Mouse (Mus musculus): ENCODE measurements around the gene Rpl9-ps1. TPM values are rescaled to one million over a fixed set of nuclear protein-coding genes. Genes with fewer than 3 reads are reported as not detected.

Rpl9-ps1 gene
- total and polyA plus RNA-seq, 3 experiments = 0.26 TPM; not detected in 2

GRCm38 (mm10) chr11:83646356-83647149, 1.1 kb upstream of the Rpl9-ps1 start:
- Histone ChIP-seq H3K4me1 (ENCODE audit: control insufficient read depth in 1 of 2, insufficient read depth in 2 of 2, low read length in 2 of 2) (peaks cover under 1 to 4% of the 10 kb centered on the region in 2 experiments; a peak in 2 of 4 replicates), H3K79me2 (ENCODE audit: control insufficient read depth, insufficient read depth, low read length, poor library complexity) (no peaks in the 10 kb centered on the region), H3K27me3 (ENCODE audit: control insufficient read depth in 1 of 2, insufficient read depth in 2 of 2, low read length in 2 of 2) (peaks cover 10 to 14% of the 10 kb centered on the region in 2 experiments), H3K36me3 (ENCODE audit: control insufficient read depth in 1 of 2, insufficient read depth in 2 of 2, low read length in 2 of 2) (peaks cover 0 to 3% of the 10 kb centered on the region in 2 experiments; a peak in 2 of 4 replicates), H3K4me3 (ENCODE audit: control insufficient read depth in 1 of 2, insufficient read depth in 1 of 2, low read depth in 2 of 2, low read length in 2 of 2) (no peak overlapping the region), H3K9me3 (replicated peaks; ENCODE audit: insufficient read depth, low read length) (no peaks in the 10 kb centered on the region), H3K9ac (ENCODE audit: control insufficient read depth, low read depth, low read length, poor library complexity, severe bottlenecking) (no peak overlapping the region), H3K27ac (ENCODE audit: control insufficient read depth, low read depth, low read length) (no peak overlapping the region)
- DNase-seq (ENCODE audit: low read depth, low spot score) = no peak
- no peak for TF ChIP-seq JUND (IDR thresholded peaks at IDR 0.05; ENCODE audit: low read depth, low read length)
- no peak for TF ChIP-seq CHD2 (IDR thresholded peaks at IDR 0.05; ENCODE audit: low read length)
- no peak for TF ChIP-seq POLR2AphosphoS5 (IDR thresholded peaks at IDR 0.05; ENCODE audit: borderline replicate concordance, low read depth, low read length)
- no peak for TF ChIP-seq ZNF384 (IDR thresholded peaks at IDR 0.05; ENCODE audit: low read depth, low read length)
- TF ChIP-seq SIN3A (IDR thresholded peaks at IDR 0.05; ENCODE audit: low read length) = no peak

- peaks cover 0 to 12% of the 10 kb centered on the region in 2 experiments; a peak in 2 of 4 replicates for H3K36me3 ChIP-seq (ENCODE audit: control insufficient read depth in 1 of 2, insufficient read depth in 2 of 2, low read length in 2 of 2)
- TF ChIP-seq ETS1 (IDR thresholded peaks at IDR 0.05; ENCODE audit: low read depth, low read length) (0 out of 2 replicates have a peak, but pooled peaks have one; percentile 29), EP300 (IDR thresholded peaks at IDR 0.05; ENCODE audit: low read depth in 1 of 2, low read length in 2 of 2) (peak; percentile 10 to 47; a peak in 2 of 4 replicates), ELF1 (IDR thresholded peaks at IDR 0.05; ENCODE audit: low read depth, low read length) (no peak), CHD1 (IDR thresholded peaks at IDR 0.05; ENCODE audit: low read depth, low read length) (no peak), GATA1 (IDR thresholded peaks at IDR 0.05; ENCODE audit: low read depth, low read length) (peak; percentile 60), MAX (IDR thresholded peaks at IDR 0.05; ENCODE audit: low read length) (no peak)
- no peak overlapping the region for H3K27ac ChIP-seq (ENCODE audit: control insufficient read depth, low read depth, low read length)
- H3K79me2 ChIP-seq (ENCODE audit: control insufficient read depth, insufficient read depth, low read length, poor library complexity) = no peaks in the 10 kb centered on the region
- H3K9ac ChIP-seq (ENCODE audit: control insufficient read depth, low read depth, low read length, poor library complexity, severe bottlenecking) = no peak overlapping the region
- peaks cover 4 to 6% of the 10 kb centered on the region in 2 experiments for H3K27me3 ChIP-seq (ENCODE audit: control insufficient read depth in 1 of 2, insufficient read depth in 2 of 2, low read length in 2 of 2)
- peak; percentile 39 for DNase-seq (ENCODE audit: low read depth, low spot score)
- no peaks in the 10 kb centered on the region for H3K9me3 ChIP-seq (replicated peaks; ENCODE audit: insufficient read depth, low read length)
- peaks cover 4 to 9% of the 10 kb centered on the region in 2 experiments; a peak in 3 of 4 replicates for H3K4me1 ChIP-seq (ENCODE audit: control insufficient read depth in 1 of 2, insufficient read depth in 2 of 2, low read length in 2 of 2)
- peak overlapping the region in 1 of 2 experiments; percentile 34; a peak in 1 of 4 replicates for H3K4me3 ChIP-seq (ENCODE audit: control insufficient read depth in 1 of 2, insufficient read depth in 1 of 2, low read depth in 2 of 2, low read length in 2 of 2)
These were observed 4.2 kb downstream of the Rpl9-ps1 start for GRCm38 (mm10) chr11:83641216-83641615.

GRCm38 (mm10) chr11:83640141-83640540, 5.3 kb downstream of the Rpl9-ps1 start:
- Histone ChIP-seq H3K36me3 (ENCODE audit: control insufficient read depth in 1 of 2, insufficient read depth in 2 of 2, low read length in 2 of 2) (peaks cover 0 to 12% of the 10 kb centered on the region in 2 experiments; a peak in 2 of 4 replicates), H3K4me3 (ENCODE audit: control insufficient read depth in 1 of 2, insufficient read depth in 1 of 2, low read depth in 2 of 2, low read length in 2 of 2) (no peak overlapping the region), H3K4me1 (ENCODE audit: control insufficient read depth in 1 of 2, insufficient read depth in 2 of 2, low read length in 2 of 2) (peaks cover 4 to 9% of the 10 kb centered on the region in 2 experiments; a peak in 3 of 4 replicates), H3K9ac (ENCODE audit: control insufficient read depth, low read depth, low read length, poor library complexity, severe bottlenecking) (no peak overlapping the region), H3K79me2 (ENCODE audit: control insufficient read depth, insufficient read depth, low read length, poor library complexity) (no peaks in the 10 kb centered on the region), H3K27ac (ENCODE audit: control insufficient read depth, low read depth, low read length) (no peak overlapping the region), H3K27me3 (ENCODE audit: control insufficient read depth in 1 of 2, insufficient read depth in 2 of 2, low read length in 2 of 2) (peaks cover 9 to 13% of the 10 kb centered on the region in 2 experiments), H3K9me3 (replicated peaks; ENCODE audit: insufficient read depth, low read length) (no peaks in the 10 kb centered on the region)
- no peak for DNase-seq (ENCODE audit: low read depth, low spot score)
- TF ChIP-seq KAT2A (conservative IDR thresholded peaks at IDR 0.05; ENCODE audit: low read depth, low read length) (no peak), MAZ (IDR thresholded peaks at IDR 0.05; ENCODE audit: low read depth, low read length) (no peak), TAL1 (IDR thresholded peaks at IDR 0.05; ENCODE audit: low read length) (no peak), GABPA (IDR thresholded peaks at IDR 0.05; ENCODE audit: low read depth, low read length) (no peak), BHLHE40 (IDR thresholded peaks at IDR 0.05; ENCODE audit: borderline replicate concordance, low read depth, low read length) (no peak), ELF1 (IDR thresholded peaks at IDR 0.05; ENCODE audit: low read depth, low read length) (no peak), USF1 (IDR thresholded peaks at IDR 0.05; ENCODE audit: low read depth, low read length) (no peak)

Data from MEL (cell line).